Mouse (Mus musculus) E14TG2a.4 (cell line): Measurements from ENCODE around the gene Prg2.
A peak's percentile ranks its signal among the peaks of the same experiment; 100 is the strongest.

Source experiments
- H3K27me3 ChIP-seq: 2 replicates; pipeline ENCODE4 v1.6.1; 2014; ENCODE audit warnings: low read length, control low read depth; ENCODE audit not compliant: insufficient read depth
- H3K36me3 ChIP-seq: 2 replicates; pipeline ENCODE4 v1.6.1; 2014; ENCODE audit warnings: low read length, control low read depth; ENCODE audit not compliant: insufficient read depth
- H3K4me1 ChIP-seq: replicated peaks from 2 replicates; pipeline ENCODE4 v1.6.1; 2014; ENCODE audit warnings: low read depth, low read length, control low read depth
- H3K4me3 ChIP-seq: replicated peaks from 2 replicates; pipeline ENCODE4 v1.5.1; 2014; ENCODE audit warnings: mild to moderate bottlenecking, low read length
- H3K9me3 ChIP-seq: 2 replicates; pipeline ENCODE4 v1.6.1; 2014; ENCODE audit warnings: low read length, control low read depth
- CTCF ChIP-seq: conservative IDR thresholded peaks from 2 replicates; pipeline ENCODE4 v1.5.1; 2014; ENCODE audit warnings: low read length
- NANOG ChIP-seq: IDR thresholded peaks from 2 replicates; pipeline ENCODE4 v1.6.1; 2014; ENCODE audit warnings: borderline replicate concordance, low read length, mixed read lengths
- POU5F1 ChIP-seq: IDR thresholded peaks from 2 replicates; pipeline ENCODE4 v1.6.1; 2014; ENCODE audit warnings: low read length, borderline replicate concordance

Gene Prg2

DNA sequence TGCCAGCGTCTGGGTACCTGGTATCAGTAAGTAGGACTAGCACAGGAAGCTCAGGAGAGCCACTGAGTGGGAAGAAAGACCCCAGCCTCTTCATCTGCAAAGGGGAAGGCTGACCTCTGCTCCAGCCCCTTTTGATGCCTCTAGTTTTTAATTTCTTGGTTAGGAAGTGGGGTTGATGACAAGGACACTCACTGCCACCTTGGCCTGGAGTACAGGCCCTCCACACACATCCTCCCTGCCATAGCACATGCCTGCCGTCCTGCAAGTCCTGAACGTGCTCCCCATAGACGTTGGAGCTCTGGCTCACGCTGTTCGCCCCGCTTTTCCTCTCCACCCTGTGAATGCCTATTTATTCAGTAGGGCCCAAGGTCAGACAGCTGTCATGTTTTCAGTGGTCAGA, 26.3 kb downstream of the Prg2 start:
- peaks cover 16% of the 10 kb centered on the region for H3K4me1 ChIP-seq
- TF ChIP-seq CTCF (no peak), POU5F1 (no peak), NANOG (no peak)
- H3K9me3 ChIP-seq: no peaks in the 10 kb centered on the region

DNA sequence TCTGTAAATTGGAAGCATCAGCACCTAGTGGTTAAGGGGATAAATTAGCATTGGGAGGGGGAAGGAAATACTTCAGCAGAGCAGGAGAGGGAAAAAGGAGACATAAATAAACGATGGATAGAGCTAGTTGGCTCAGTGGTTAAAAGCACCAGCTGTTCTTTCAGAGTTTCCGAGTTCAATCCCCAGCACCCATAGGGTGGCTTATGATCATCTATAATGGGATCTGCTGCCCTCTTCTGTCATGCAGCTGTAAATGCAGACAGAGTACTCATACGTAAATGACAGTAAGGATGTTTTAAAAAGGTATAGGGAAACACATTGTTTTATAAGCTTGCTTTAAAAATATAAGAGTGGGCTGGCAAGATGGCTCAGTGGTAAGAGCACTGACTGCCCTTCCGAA, 27.5 kb downstream of the Prg2 start:
- TF ChIP-seq NANOG: no peak
- peak; percentile 62 for TF ChIP-seq CTCF
- H3K9me3 ChIP-seq: no peaks in the 10 kb centered on the region
- H3K4me1 ChIP-seq: peaks cover 16% of the 10 kb centered on the region
- H3K4me3 ChIP-seq: no peak overlapping the region
- H3K27me3 ChIP-seq: peaks cover 4% of the 10 kb centered on the region; the same call in 1 of the 2 replicates
- H3K36me3 ChIP-seq: no peaks in the 10 kb centered on the region

More for the DNA sequence above, 26.3 kb downstream of the Prg2 start:
- Histone ChIP-seq H3K4me3 (no peak overlapping the region), H3K27me3 (peaks cover 4% of the 10 kb centered on the region; the same call in 1 of the 2 replicates), H3K36me3 (no peaks in the 10 kb centered on the region)

DNA sequence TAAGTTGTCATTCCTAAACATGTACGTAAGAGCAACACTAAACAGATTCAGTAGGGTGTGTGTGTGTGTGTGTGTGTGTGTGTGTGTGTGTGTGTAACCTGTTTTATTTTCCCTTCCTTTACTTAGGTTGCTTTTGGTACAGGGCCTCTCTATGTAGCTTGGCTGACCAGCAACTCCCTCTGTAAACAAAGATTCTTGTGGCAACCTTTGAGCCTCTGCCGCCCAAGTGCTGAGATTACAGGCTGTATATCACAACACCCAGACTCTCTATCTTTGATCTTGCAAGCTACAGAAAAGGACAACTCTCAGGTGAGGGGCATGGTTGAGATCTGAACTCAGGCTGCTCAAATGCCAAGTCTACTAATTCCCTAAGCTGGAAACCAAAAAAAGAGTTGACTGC, 29.0 kb downstream of the Prg2 start:
- TF ChIP-seq CTCF (no peak), POU5F1 (no peak), NANOG (no peak)
- Histone ChIP-seq H3K4me3 (no peak overlapping the region), H3K27me3 (peaks cover 4% of the 10 kb centered on the region; the same call in 1 of the 2 replicates), H3K36me3 (no peaks in the 10 kb centered on the region), H3K9me3 (no peaks in the 10 kb centered on the region), H3K4me1 (peaks cover 16% of the 10 kb centered on the region)

DNA sequence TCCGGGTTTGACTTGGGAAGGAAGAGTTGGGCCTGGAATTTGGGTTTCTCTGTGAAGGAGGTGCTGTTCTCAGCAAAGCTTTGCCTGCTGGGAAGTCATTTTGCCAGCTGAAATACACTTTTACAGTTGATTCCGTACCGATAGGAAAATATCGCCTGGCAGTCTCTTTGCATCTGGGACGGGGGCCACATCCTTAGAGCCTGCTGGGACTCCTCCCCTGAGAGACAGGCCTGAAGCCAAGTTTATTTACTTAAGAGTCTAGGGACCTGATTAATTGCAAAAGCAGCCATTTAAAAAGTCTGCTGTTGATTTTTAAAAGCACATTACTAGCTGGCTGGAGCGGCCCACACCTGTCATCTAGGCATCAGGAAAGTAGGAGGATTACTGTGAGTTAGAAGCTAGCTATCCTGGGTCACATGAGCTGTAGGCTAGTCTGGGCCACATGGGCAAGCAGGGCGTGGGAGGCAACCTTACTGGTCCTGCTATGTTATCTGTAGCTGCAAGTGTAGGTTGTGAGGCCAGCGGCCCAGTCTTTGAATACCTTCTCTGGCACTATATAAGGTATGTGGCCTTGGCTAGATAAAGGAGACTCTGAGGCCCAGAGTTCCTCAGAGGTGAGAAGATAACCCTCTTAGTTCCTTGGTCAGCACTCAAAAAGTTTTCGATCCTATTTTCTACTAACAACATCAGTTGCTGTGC, 31.8 kb downstream of the Prg2 start:
- Histone ChIP-seq H3K9me3 (no peaks in the 10 kb centered on the region), H3K27me3 (peaks cover 4% of the 10 kb centered on the region; the same call in 1 of the 2 replicates), H3K36me3 (no peaks in the 10 kb centered on the region), H3K4me3 (no peak overlapping the region), H3K4me1 (peaks cover 6% of the 10 kb centered on the region; the same call in 1 of the 2 replicates)
- TF ChIP-seq NANOG (no peak), CTCF (no peak), POU5F1 (no peak)

DNA sequence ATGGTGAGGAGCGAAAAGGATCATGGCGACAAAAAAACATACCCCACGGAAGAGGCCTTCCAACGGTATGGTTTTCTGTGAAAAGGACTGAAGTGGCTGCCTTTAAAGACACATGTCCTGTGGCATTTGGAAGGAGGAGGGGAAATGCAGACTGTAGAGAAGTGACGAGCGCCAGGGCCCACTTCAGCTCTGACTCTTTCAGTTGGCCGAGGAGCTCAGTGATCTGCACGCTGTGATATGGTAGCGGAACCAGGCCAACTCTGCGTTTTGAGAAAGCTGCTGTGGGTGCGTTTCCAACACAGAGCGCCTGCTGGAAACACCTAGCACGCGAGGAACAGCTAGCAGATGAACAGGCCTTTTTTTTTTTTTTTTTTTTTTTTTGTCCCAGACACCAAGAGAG, 32.4 kb downstream of the Prg2 start:
- H3K9me3 ChIP-seq: no peaks in the 10 kb centered on the region

DNA sequence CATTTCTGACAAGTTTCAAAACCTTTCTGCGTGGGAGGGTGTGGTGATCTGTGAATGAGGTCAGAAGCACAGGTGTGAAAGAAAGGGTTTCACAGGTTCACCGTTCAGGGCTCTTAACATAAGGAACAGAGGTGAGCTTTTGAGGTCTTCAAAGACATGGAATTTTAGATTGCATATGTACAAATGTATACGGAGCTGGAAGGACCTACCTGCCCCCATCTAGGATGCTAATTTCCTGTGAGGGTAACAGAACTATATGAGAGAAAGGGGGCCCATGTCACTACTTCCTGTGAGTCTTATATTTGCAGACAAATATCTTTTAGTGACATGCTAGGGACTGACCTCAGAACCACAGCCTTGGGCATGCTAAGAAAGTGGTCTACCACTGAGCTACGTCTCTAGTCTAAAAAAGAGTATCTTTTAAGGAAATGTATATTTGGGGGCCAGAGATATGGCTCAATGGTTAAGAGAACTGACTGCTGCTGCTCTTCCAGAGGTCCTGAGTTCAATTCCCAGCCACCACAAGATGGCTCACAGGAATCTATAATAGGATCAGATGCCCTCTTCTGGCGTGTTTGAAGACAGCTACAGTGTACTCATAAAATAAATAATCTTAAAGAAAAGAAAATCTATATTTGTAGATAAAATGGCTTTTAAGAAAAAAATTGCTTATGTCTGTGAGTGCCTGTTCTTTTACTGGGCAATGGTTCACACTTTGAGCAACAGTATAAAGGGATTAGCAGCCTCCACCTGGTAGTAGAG, 33.7 kb downstream of the Prg2 start:
- no peak for TF ChIP-seq POU5F1
- TF ChIP-seq CTCF: no peak
- TF ChIP-seq NANOG: no peak
- Histone ChIP-seq H3K27me3 (peaks cover 4% of the 10 kb centered on the region; the same call in 1 of the 2 replicates), H3K4me3 (no peak overlapping the region), H3K36me3 (no peaks in the 10 kb centered on the region), H3K4me1 (0 out of 2 replicates have a peak, but pooled peaks cover 3% of the 10 kb centered on the region), H3K9me3 (no peaks in the 10 kb centered on the region)

More for the DNA sequence above, 32.4 kb downstream of the Prg2 start:
- TF ChIP-seq CTCF (no peak), NANOG (no peak), POU5F1 (no peak)
- H3K36me3 ChIP-seq: no peaks in the 10 kb centered on the region
- no peak overlapping the region for H3K4me3 ChIP-seq
- H3K4me1 ChIP-seq: no peaks in the 10 kb centered on the region
- peaks cover 4% of the 10 kb centered on the region; the same call in 1 of the 2 replicates for H3K27me3 ChIP-seq

DNA sequence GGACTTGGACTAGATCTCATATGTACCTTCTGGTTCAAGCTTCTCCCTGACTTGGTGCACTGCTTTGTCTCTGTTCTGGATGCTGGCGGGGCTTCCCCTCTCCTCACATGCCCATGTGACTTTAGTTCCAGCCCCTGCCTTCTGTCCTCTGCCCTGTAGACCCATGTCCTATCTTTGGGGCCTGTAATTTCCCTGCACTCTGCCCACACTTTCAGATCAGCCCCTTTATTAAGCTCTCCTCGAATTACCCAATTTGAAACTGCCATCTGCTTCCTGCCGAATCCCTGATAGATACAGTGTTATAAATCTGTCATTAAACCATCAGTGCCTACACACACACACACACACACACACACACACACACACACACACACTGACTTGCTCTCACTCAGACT, 34.3 kb downstream of the Prg2 start:
- Histone ChIP-seq H3K9me3 (no peaks in the 10 kb centered on the region), H3K36me3 (no peaks in the 10 kb centered on the region), H3K27me3 (peaks cover 2% of the 10 kb centered on the region; the same call in 1 of the 2 replicates), H3K4me3 (no peak overlapping the region), H3K4me1 (0 out of 2 replicates have a peak, but pooled peaks cover 3% of the 10 kb centered on the region)
- TF ChIP-seq NANOG: no peak
- no peak for TF ChIP-seq CTCF
- TF ChIP-seq POU5F1: no peak

DNA sequence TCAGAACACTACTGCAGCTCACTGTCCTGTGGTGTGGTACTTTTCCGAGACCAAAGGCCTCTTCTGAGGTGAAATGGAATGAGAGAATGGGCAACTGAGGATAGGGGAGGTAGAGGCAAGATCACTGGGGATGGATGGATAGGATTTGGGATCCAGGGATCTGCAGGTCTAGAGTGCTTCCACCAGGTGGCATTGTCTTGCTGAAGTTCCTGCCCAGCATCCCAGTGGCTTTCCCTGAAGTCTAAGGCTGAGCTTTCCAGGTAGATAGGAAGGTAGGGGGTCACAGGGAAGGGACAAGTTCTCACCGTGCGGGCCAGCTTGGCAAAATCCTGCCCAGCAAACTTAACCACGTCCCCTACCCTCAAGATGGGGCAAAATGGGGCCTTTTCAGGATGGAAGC, 41.8 kb downstream of the Prg2 start:
- Histone ChIP-seq H3K9me3 (no peaks in the 10 kb centered on the region), H3K4me1 (0 out of 2 replicates have a peak, but pooled peaks cover 3% of the 10 kb centered on the region), H3K4me3 (no peak overlapping the region), H3K36me3 (no peaks in the 10 kb centered on the region), H3K27me3 (peaks cover 26% of the 10 kb centered on the region; the same call in 1 of the 2 replicates)
- TF ChIP-seq POU5F1 (no peak), NANOG (no peak), CTCF (peak; percentile 51)
